Mouse (Mus musculus): Measurements from ENCODE around the gene Rab3ip. TPM values are rescaled to one million over a fixed set of nuclear protein-coding genes. Genes with fewer than 3 reads are reported as not detected.
A peak's percentile ranks its signal among the peaks of the same experiment; 100 is the strongest.

Gene Rab3ip
- polyA plus RNA-seq (2016; fragmentation: Nextera tagmentation; extraction: Ambion mirVana), result 46.0 and 61.0 TPM in 2 replicates

GRCm38 (mm10) chr10:116950009-116950769 lies at the start of gene Rab3ip:
TSS of gene Rab3ip (minus strand) at chr10:116950769.
- H3K27ac ChIP-seq, result peak within 1 kb of the TSS; percentile 93
- 1% methylated on average over 83 of the region's 103 CpGs for WGBS

DNA sequence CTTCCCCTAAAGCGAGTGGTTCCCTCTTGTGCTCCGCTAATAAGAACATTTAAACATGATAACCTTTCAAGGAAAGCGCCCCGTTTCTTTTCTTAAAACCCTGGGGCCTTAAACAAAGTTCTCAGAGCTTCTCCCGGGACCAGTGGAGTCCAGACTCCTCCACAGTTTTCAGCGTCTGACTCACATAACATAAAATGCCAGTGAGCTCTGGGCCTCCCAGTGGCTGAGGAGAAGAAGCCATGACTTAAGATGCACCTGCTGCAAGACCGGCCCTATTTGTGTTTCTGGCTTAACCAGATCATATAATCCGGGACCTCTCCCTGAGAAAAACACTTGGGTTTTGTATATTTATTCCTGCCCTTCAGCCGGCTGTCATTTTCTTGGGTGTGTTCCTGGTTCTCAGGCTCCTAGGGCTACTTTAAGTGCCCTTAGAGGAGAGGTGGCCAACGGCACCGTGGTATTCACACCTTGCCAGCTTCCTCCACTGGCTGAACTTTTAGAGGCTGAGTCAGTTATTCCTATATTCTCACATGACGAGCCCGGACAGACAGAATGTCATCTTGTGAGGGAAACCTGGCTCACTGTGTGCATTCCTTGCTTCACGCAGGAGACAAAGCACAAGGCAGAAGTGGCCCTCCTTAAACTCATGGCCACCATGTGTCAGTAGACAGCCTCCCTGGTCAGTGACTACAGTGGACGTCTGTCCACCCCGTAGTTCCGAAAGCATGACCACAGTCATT lies 48.3 kb upstream of the Rab3ip start:
- Histone ChIP-seq H3K27ac (no peak overlapping the region), H3K4me3 (no peak overlapping the region), H3K9me3 (no peaks in the 10 kb centered on the region), H3K27me3 (ENCODE audit: insufficient read depth, poor library complexity, severe bottlenecking) (no peaks in the 10 kb centered on the region), H3K36me3 (no peaks in the 10 kb centered on the region), H3K4me1 (peaks cover 20% of the 10 kb centered on the region)
- 80% methylated on average over 17 of the region's 17 CpGs for WGBS
- no peak for DNase-seq (ENCODE audit: low spot score)

More at GRCm38 (mm10) chr10:116950009-116950769, at the start of gene Rab3ip:
- H3K4me1 ChIP-seq, result peaks cover 39% of the 10 kb centered on the region
- peak; percentile 95 for DNase-seq (ENCODE audit: low spot score)
- peak within 1 kb of the TSS; percentile 91 for H3K4me3 ChIP-seq
- H3K36me3 ChIP-seq, result 0 out of 2 replicates have a peak, but pooled peaks cover 7% of the 10 kb centered on the region
- H3K9me3 ChIP-seq, result no peaks in the 10 kb centered on the region
- H3K27me3 ChIP-seq (ENCODE audit: insufficient read depth, poor library complexity, severe bottlenecking), result no peaks in the 10 kb centered on the region

- Histone ChIP-seq H3K9me3 (no peaks in the 10 kb centered on the region), H3K4me1 (peaks cover 17% of the 10 kb centered on the region), H3K27me3 (ENCODE audit: insufficient read depth, poor library complexity, severe bottlenecking) (no peaks in the 10 kb centered on the region), H3K27ac (peak overlapping the region; percentile 77), H3K36me3 (no peaks in the 10 kb centered on the region), H3K4me3 (no peak overlapping the region)
- 38% methylated on average over 6 of the region's 6 CpGs for WGBS
- no peak for DNase-seq (ENCODE audit: low spot score)
Measured at GRCm38 (mm10) chr10:116996236-116996600, 45.6 kb upstream of the Rab3ip start.

DNA sequence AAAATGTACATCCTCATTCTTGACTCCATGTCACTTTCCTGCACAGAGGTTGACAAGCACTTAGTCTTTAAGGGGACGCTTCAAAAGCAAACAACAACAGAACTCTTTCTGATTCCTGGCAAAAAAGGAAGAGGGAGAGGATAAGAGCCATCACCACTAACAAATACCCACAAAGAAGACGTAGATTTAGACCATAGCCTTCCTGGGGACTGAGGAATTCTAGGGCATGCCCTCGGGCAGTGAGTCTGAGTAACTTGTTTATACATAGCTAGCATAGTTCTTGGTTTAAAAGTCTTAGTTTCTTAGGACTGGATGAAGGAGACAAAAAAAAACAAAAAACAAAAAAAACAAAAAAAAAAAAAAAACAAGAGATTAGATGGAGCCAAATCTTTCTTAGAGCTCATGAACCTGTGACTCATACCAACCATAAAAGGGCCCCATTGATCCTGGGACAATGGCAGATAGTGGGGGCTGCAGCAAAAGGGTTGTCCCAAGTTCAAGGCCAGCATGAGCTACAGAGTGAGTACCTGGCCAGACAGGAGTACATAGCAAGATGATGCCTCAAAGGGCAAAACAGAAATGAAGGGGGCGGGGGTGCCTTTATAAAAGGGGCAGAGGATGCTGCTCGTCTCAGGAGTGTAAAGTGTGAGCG lies 45.1 kb upstream of the Rab3ip start:
- H3K4me3 ChIP-seq, result no peak overlapping the region
- H3K27ac ChIP-seq, result peak overlapping the region; percentile 77
- no peaks in the 10 kb centered on the region for H3K9me3 ChIP-seq
- H3K36me3 ChIP-seq, result no peaks in the 10 kb centered on the region
- DNase-seq (ENCODE audit: low spot score), result no peak
- H3K4me1 ChIP-seq, result peaks cover 15% of the 10 kb centered on the region
- WGBS, result 63% methylated on average over 6 of the region's 6 CpGs
- H3K27me3 ChIP-seq (ENCODE audit: insufficient read depth, poor library complexity, severe bottlenecking), result no peaks in the 10 kb centered on the region

- Histone ChIP-seq H3K9me3 (no peaks in the 10 kb centered on the region), H3K4me1 (peaks cover 15% of the 10 kb centered on the region), H3K36me3 (no peaks in the 10 kb centered on the region), H3K27ac (no peak overlapping the region), H3K27me3 (ENCODE audit: insufficient read depth, poor library complexity, severe bottlenecking) (no peaks in the 10 kb centered on the region), H3K4me3 (no peak overlapping the region)
- WGBS, result 82% methylated on average over 5 of the region's 5 CpGs
- DNase-seq (ENCODE audit: low spot score), result no peak
Measured at GRCm38 (mm10) chr10:116995162-116995561, 44.6 kb upstream of the Rab3ip start.

- DNase-seq (ENCODE audit: low spot score), result no peak
- WGBS, result 87% methylated on average over 8 of the region's 8 CpGs
- H3K27ac ChIP-seq, result no peak overlapping the region
Measured at GRCm38 (mm10) chr10:116993971-116994370, 43.4 kb upstream of the Rab3ip start.

GRCm38 (mm10) chr10:116986264-116987082 lies 35.9 kb upstream of the Rab3ip start, which contains the start of gene Best3:
TSS of gene Best3 (plus strand) at chr10:116986314.
- Histone ChIP-seq H3K27ac (peak within 1 kb of the TSS; percentile 48; the same call in 1 of the 2 replicates), H3K27me3 (ENCODE audit: insufficient read depth, poor library complexity, severe bottlenecking) (no peaks in the 10 kb centered on the region), H3K9me3 (no peaks in the 10 kb centered on the region), H3K4me3 (no peak within 1 kb of the TSS), H3K36me3 (no peaks in the 10 kb centered on the region), H3K4me1 (peaks cover 16% of the 10 kb centered on the region)
- DNase-seq (ENCODE audit: low spot score), result no peak
- WGBS, result 48% methylated on average over 21 of the region's 21 CpGs

More at GRCm38 (mm10) chr10:116993971-116994370, 43.4 kb upstream of the Rab3ip start:
- Histone ChIP-seq H3K36me3 (no peaks in the 10 kb centered on the region), H3K4me1 (peaks cover 15% of the 10 kb centered on the region), H3K9me3 (no peaks in the 10 kb centered on the region), H3K27me3 (ENCODE audit: insufficient read depth, poor library complexity, severe bottlenecking) (no peaks in the 10 kb centered on the region), H3K4me3 (no peak overlapping the region)

- H3K4me3 ChIP-seq, result no peak overlapping the region
- no peaks in the 10 kb centered on the region for H3K36me3 ChIP-seq
- 64% methylated on average over 12 of the region's 12 CpGs for WGBS
- no peaks in the 10 kb centered on the region for H3K27me3 ChIP-seq (ENCODE audit: insufficient read depth, poor library complexity, severe bottlenecking)
- H3K4me1 ChIP-seq, result peaks cover 20% of the 10 kb centered on the region
- no peak overlapping the region for H3K27ac ChIP-seq
- no peaks in the 10 kb centered on the region for H3K9me3 ChIP-seq
- DNase-seq (ENCODE audit: low spot score), result no peak
Measured at GRCm38 (mm10) chr10:116984836-116985235, 34.3 kb upstream of the Rab3ip start.

GRCm38 (mm10) chr10:116982526-116982925 lies 32.0 kb upstream of the Rab3ip start:
- WGBS, result 47% methylated on average over 4 of the region's 4 CpGs
- H3K4me3 ChIP-seq, result no peak overlapping the region

DNA sequence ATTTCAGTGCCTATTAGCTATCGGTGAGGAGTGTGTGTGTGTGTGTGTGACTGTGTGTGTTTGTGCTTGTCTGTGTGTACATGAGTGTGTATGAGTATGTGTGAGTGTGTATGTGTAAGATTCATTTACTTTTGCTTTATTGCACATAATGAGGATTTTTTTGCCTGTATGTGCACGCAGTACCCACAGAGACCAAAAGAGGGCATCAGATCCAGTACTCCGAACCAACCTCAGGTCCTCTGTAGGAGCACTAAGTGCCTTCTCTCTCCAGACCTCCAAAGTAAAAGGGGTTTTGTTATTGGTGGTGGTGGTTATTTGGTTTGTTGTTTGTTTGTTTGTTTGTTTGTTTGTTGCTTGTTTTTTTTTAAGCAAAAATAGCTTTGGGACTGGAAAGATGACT lies 30.3 kb upstream of the Rab3ip start:
- peaks cover 10% of the 10 kb centered on the region; the same call in 1 of the 2 replicates for H3K4me1 ChIP-seq
- WGBS, result 76% methylated on average over 3 of the region's 3 CpGs
- H3K36me3 ChIP-seq, result no peaks in the 10 kb centered on the region
- no peak for DNase-seq (ENCODE audit: low spot score)
- no peak overlapping the region for H3K27ac ChIP-seq
- H3K9me3 ChIP-seq, result no peaks in the 10 kb centered on the region
- no peaks in the 10 kb centered on the region for H3K27me3 ChIP-seq (ENCODE audit: insufficient read depth, poor library complexity, severe bottlenecking)
- H3K4me3 ChIP-seq, result no peak overlapping the region

More at GRCm38 (mm10) chr10:116982526-116982925, 32.0 kb upstream of the Rab3ip start:
- no peaks in the 10 kb centered on the region for H3K27me3 ChIP-seq (ENCODE audit: insufficient read depth, poor library complexity, severe bottlenecking)
- peaks cover 20% of the 10 kb centered on the region for H3K4me1 ChIP-seq
- no peaks in the 10 kb centered on the region for H3K36me3 ChIP-seq
- no peak for DNase-seq (ENCODE audit: low spot score)
- no peak overlapping the region for H3K27ac ChIP-seq
- no peaks in the 10 kb centered on the region for H3K9me3 ChIP-seq

DNA sequence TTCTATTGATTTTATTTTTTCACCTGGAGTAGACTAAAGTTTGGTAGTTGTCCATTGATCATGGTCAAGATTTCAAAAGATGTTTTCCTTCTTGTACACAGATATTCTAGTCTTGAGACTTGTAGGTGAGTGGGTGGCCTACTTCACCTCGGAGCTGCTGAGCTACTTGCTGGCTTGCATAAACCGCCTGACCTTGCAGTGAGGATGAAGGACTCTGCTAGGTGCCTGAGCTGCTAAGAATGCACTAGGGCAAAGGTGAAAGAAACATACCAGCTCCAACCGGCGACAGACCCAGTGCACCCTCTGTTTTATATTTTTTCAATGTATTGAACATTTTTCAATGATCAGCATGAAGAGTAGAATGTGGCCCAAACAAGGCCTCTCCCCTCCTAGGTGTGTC lies 29.7 kb upstream of the Rab3ip start:
- Histone ChIP-seq H3K36me3 (no peaks in the 10 kb centered on the region), H3K4me1 (peaks cover 10% of the 10 kb centered on the region; the same call in 1 of the 2 replicates), H3K27ac (no peak overlapping the region), H3K9me3 (no peaks in the 10 kb centered on the region), H3K27me3 (ENCODE audit: insufficient read depth, poor library complexity, severe bottlenecking) (no peaks in the 10 kb centered on the region), H3K4me3 (no peak overlapping the region)
- WGBS, result 73% methylated on average over 4 of the region's 4 CpGs
- DNase-seq (ENCODE audit: low spot score), result no peak

GRCm38 (mm10) chr10:116978841-116979240 lies 28.3 kb upstream of the Rab3ip start:
- no peaks in the 10 kb centered on the region for H3K27me3 ChIP-seq (ENCODE audit: insufficient read depth, poor library complexity, severe bottlenecking)
- 84% methylated on average over 9 of the region's 9 CpGs for WGBS
- DNase-seq (ENCODE audit: low spot score), result no peak
- no peak overlapping the region for H3K27ac ChIP-seq
- H3K36me3 ChIP-seq, result no peaks in the 10 kb centered on the region
- no peak overlapping the region for H3K4me3 ChIP-seq
- peaks cover 10% of the 10 kb centered on the region; the same call in 1 of the 2 replicates for H3K4me1 ChIP-seq
- H3K9me3 ChIP-seq, result no peaks in the 10 kb centered on the region
